Mouse (Mus musculus): ENCODE measurements around the gene Syndig1l. TPM values are rescaled to one million over a fixed set of nuclear protein-coding genes. Genes with fewer than 3 reads are reported as not detected.

Syndig1l gene
- 0.23 and 0.36 TPM in 2 replicates for polyA plus RNA-seq (2015; fragmentation: Nextera tagmentation; extraction: Ambion mirVana)

GRCm38 (mm10) chr12:84698319-84699081 is at the start of gene Syndig1l:
Gene Syndig1l (minus strand): TSS chr12:84698831.
- Histone ChIP-seq H3K4me2 (peak within 1 kb of the TSS; percentile 92), H3K27ac (no peak within 1 kb of the TSS), H3K27me3 (replicated peaks) (peaks cover 26% of the 10 kb centered on the region), H3K9ac (no peak within 1 kb of the TSS), H3K4me3 (replicated peaks) (peak within 1 kb of the TSS; percentile 53), H3K4me1 (0 out of 2 replicates have a peak, but pooled peaks cover 3% of the 10 kb centered on the region), H3K9me3 (no peaks in the 10 kb centered on the region), H3K36me3 (no peaks in the 10 kb centered on the region)
- WGBS: under 1% methylated on average over 69 of the region's 79 CpGs
- peak; percentile 56 for ATAC-seq (ENCODE audit: insufficient read depth, low FRiP score, low read depth)

- Histone ChIP-seq H3K9ac (no peak overlapping the region), H3K27me3 (replicated peaks) (no peaks in the 10 kb centered on the region), H3K4me3 (replicated peaks) (no peak overlapping the region), H3K4me1 (no peaks in the 10 kb centered on the region), H3K27ac (no peak overlapping the region), H3K36me3 (no peaks in the 10 kb centered on the region), H3K4me2 (no peak overlapping the region), H3K9me3 (no peaks in the 10 kb centered on the region)
- WGBS: 72% methylated on average over 3 of the region's 3 CpGs
- no peak for ATAC-seq (ENCODE audit: insufficient read depth, low FRiP score, low read depth)
Observed at GRCm38 (mm10) chr12:84748134-84748533, 49.5 kb upstream of the Syndig1l start.

DNA sequence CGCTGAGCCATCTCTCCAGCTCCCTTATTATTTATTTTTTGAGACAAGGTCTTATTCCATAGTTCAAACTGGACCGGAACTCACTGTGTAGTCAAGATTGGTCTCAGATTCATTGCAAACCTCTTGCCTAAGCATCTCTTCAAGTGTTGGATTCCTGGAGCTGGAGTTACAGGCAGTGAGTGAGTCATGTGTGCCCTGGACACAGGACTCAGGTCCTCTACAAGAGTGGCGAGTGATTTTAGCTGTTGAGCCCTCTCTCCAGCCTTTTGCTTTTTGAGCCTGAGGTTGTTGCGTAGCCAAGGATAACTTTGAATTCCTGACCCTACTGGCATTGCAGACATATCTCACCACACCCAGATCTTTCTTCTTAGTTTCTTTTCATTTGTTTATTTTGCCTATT is 47.1 kb upstream of the Syndig1l start:
- 60% methylated on average over 4 of the region's 4 CpGs for WGBS
- H3K27ac ChIP-seq: no peak overlapping the region
- H3K27me3 ChIP-seq (replicated peaks): no peaks in the 10 kb centered on the region
- H3K9ac ChIP-seq: no peak overlapping the region
- no peak for ATAC-seq (ENCODE audit: insufficient read depth, low FRiP score, low read depth)
- H3K36me3 ChIP-seq: no peaks in the 10 kb centered on the region
- H3K9me3 ChIP-seq: no peaks in the 10 kb centered on the region
- H3K4me1 ChIP-seq: no peaks in the 10 kb centered on the region
- H3K4me3 ChIP-seq (replicated peaks): no peak overlapping the region
- H3K4me2 ChIP-seq: no peak overlapping the region

- no peak overlapping the region for H3K9ac ChIP-seq
- no peaks in the 10 kb centered on the region for H3K27me3 ChIP-seq (replicated peaks)
- H3K4me2 ChIP-seq: no peak overlapping the region
- H3K27ac ChIP-seq: no peak overlapping the region
- ATAC-seq (ENCODE audit: insufficient read depth, low FRiP score, low read depth): no peak
- no peaks in the 10 kb centered on the region for H3K36me3 ChIP-seq
- WGBS: 81% methylated on average over 10 of the region's 10 CpGs
- H3K9me3 ChIP-seq: no peaks in the 10 kb centered on the region
- H3K4me3 ChIP-seq (replicated peaks): no peak overlapping the region
- H3K4me1 ChIP-seq: no peaks in the 10 kb centered on the region
Observed at GRCm38 (mm10) chr12:84743496-84743895, 44.9 kb upstream of the Syndig1l start.

DNA sequence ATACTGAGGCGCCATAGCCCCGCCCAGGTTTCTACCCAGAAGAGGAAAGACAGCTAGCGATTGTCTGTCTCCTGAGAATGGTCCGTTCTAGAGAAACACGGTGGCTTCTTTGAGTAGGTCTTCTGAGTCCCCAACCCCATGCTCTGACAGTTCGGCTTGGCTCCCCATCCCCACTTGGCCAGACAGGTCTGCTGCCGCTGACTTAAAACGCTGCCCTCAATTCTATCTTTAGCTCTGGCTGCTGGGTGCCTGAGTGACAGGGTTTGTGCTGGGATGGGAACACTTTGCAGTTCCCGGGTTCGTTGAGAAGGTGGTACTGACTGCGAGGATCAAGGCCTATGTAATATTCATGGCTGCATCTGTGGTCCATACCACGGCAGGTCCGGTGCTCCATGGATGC is 34.7 kb upstream of the Syndig1l start:
- Histone ChIP-seq H3K4me1 (no peaks in the 10 kb centered on the region), H3K27me3 (replicated peaks) (no peaks in the 10 kb centered on the region), H3K4me2 (no peak overlapping the region), H3K4me3 (replicated peaks) (no peak overlapping the region), H3K9me3 (no peaks in the 10 kb centered on the region), H3K36me3 (no peaks in the 10 kb centered on the region), H3K27ac (no peak overlapping the region), H3K9ac (no peak overlapping the region)
- 74% methylated on average over 13 of the region's 13 CpGs for WGBS
- no peak for ATAC-seq (ENCODE audit: insufficient read depth, low FRiP score, low read depth)

- no peaks in the 10 kb centered on the region for H3K27me3 ChIP-seq (replicated peaks)
- H3K4me3 ChIP-seq (replicated peaks): no peak overlapping the region
- H3K36me3 ChIP-seq: no peaks in the 10 kb centered on the region
- no peak overlapping the region for H3K9ac ChIP-seq
- H3K9me3 ChIP-seq: no peaks in the 10 kb centered on the region
- H3K4me1 ChIP-seq: no peaks in the 10 kb centered on the region
- ATAC-seq (ENCODE audit: insufficient read depth, low FRiP score, low read depth): no peak
- H3K27ac ChIP-seq: no peak overlapping the region
- 92% methylated on average over 10 of the region's 10 CpGs for WGBS
- no peak overlapping the region for H3K4me2 ChIP-seq
Observed at GRCm38 (mm10) chr12:84728421-84728820, 29.8 kb upstream of the Syndig1l start.

DNA sequence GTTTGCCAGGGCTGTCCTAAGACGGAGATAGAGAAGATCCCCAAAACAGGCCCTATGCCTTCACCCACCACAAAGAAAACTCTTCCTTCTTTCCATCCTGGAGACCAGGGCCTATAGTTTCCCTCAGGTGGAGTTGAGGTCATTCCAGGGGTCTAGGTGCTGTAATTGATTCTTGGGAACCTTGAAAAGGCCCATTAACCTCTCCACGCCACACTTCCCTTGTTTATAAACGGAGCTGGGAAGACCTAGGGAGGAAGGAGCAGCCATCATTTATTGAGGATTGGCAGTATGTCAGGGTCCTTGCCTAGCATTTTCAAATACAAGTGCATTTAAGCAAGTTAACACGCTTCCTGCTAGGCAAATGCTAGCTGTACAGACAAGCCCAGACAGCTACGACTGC is 28.8 kb upstream of the Syndig1l start:
- ATAC-seq (ENCODE audit: insufficient read depth, low FRiP score, low read depth): no peak
- Histone ChIP-seq H3K27ac (no peak overlapping the region), H3K9ac (no peak overlapping the region), H3K4me3 (replicated peaks) (no peak overlapping the region), H3K4me2 (no peak overlapping the region), H3K9me3 (no peaks in the 10 kb centered on the region), H3K36me3 (no peaks in the 10 kb centered on the region), H3K27me3 (replicated peaks) (no peaks in the 10 kb centered on the region), H3K4me1 (no peaks in the 10 kb centered on the region)
- WGBS: 42% methylated on average over 5 of the region's 5 CpGs

DNA sequence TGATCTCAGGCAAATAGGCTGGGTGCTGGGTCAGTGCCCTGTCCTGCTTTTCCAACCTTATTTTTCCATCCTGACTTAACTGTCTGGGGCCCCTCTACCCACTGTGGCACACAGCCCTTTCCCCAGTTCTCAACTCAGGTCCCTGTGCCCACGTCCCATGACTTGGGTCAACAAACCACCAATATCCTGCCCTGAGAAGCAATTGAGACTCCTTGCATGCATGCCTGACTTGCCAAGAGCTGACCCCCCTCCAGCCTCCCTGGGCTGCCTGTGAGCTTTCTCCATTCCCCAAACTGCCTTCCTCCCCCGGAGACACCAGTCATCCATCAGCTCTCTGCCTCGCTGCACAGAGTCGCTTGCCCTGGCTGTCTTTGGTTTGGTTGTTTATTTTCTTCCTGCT is 28.4 kb upstream of the Syndig1l start:
- Histone ChIP-seq H3K9ac (no peak overlapping the region), H3K27ac (no peak overlapping the region), H3K27me3 (replicated peaks) (no peaks in the 10 kb centered on the region), H3K4me3 (replicated peaks) (no peak overlapping the region), H3K9me3 (no peaks in the 10 kb centered on the region), H3K36me3 (no peaks in the 10 kb centered on the region), H3K4me2 (no peak overlapping the region), H3K4me1 (no peaks in the 10 kb centered on the region)
- no peak for ATAC-seq (ENCODE audit: insufficient read depth, low FRiP score, low read depth)
- 28% methylated on average over 4 of the region's 4 CpGs for WGBS

DNA sequence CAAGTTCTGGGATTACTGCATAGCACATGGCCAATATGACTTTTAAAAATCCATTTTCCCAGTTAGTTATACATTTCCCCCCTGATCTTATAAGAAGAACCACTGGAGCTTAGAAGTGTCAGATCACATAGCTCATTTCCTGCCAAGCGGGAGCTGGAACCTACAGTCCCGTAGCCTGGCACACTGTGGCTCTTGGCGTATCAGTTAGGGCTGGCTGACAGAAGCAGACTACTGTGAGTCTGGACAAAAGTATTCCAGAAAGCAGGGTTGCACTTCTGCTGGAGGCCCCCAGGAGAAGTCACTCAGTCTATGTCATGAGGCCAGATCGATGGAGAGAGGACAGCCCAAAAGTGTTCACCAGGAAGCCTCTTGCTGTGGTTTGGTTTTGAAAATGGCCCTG is 27.8 kb upstream of the Syndig1l start:
- ATAC-seq (ENCODE audit: insufficient read depth, low FRiP score, low read depth): no peak
- WGBS: 74% methylated on average over 4 of the region's 4 CpGs
- no peak overlapping the region for H3K27ac ChIP-seq
- no peak overlapping the region for H3K4me3 ChIP-seq (replicated peaks)
- H3K27me3 ChIP-seq (replicated peaks): no peaks in the 10 kb centered on the region
- H3K4me2 ChIP-seq: no peak overlapping the region
- H3K4me1 ChIP-seq: no peaks in the 10 kb centered on the region
- H3K36me3 ChIP-seq: no peaks in the 10 kb centered on the region
- no peaks in the 10 kb centered on the region for H3K9me3 ChIP-seq
- H3K9ac ChIP-seq: no peak overlapping the region

GRCm38 (mm10) chr12:84718462-84719244 is 20.0 kb upstream of the Syndig1l start:
- 72% methylated on average over 9 of the region's 9 CpGs for WGBS
- H3K4me2 ChIP-seq: no peak overlapping the region
- no peaks in the 10 kb centered on the region for H3K4me1 ChIP-seq
- no peak overlapping the region for H3K9ac ChIP-seq
- H3K4me3 ChIP-seq (replicated peaks): no peak overlapping the region
- no peak for ATAC-seq (ENCODE audit: insufficient read depth, low FRiP score, low read depth)
- H3K27me3 ChIP-seq (replicated peaks): no peaks in the 10 kb centered on the region
- no peak overlapping the region for H3K27ac ChIP-seq
- no peaks in the 10 kb centered on the region for H3K9me3 ChIP-seq
- H3K36me3 ChIP-seq: no peaks in the 10 kb centered on the region

GRCm38 (mm10) chr12:84714578-84714977 is 15.9 kb upstream of the Syndig1l start:
- no peak overlapping the region for H3K4me3 ChIP-seq (replicated peaks)
- H3K36me3 ChIP-seq: no peaks in the 10 kb centered on the region
- H3K27ac ChIP-seq: no peak overlapping the region
- no peak for ATAC-seq (ENCODE audit: insufficient read depth, low FRiP score, low read depth)
- no peaks in the 10 kb centered on the region for H3K27me3 ChIP-seq (replicated peaks)
- no peak overlapping the region for H3K9ac ChIP-seq
- WGBS: 74% methylated on average over 6 of the region's 6 CpGs
- no peaks in the 10 kb centered on the region for H3K4me1 ChIP-seq
- no peaks in the 10 kb centered on the region for H3K9me3 ChIP-seq
- no peak overlapping the region for H3K4me2 ChIP-seq

GRCm38 (mm10) chr12:84709842-84710439 is 11.3 kb upstream of the Syndig1l start:
- no peak for ATAC-seq (ENCODE audit: insufficient read depth, low FRiP score, low read depth)
- Histone ChIP-seq H3K9me3 (no peaks in the 10 kb centered on the region), H3K27me3 (replicated peaks) (no peaks in the 10 kb centered on the region), H3K27ac (no peak overlapping the region), H3K4me2 (no peak overlapping the region), H3K4me1 (no peaks in the 10 kb centered on the region), H3K9ac (no peak overlapping the region), H3K36me3 (no peaks in the 10 kb centered on the region), H3K4me3 (replicated peaks) (no peak overlapping the region)
- 12% methylated on average over 14 of the region's 14 CpGs for WGBS
